Mouse (Mus musculus): Measurements from ENCODE around the gene Uts2b. TPM values are rescaled to one million over a fixed set of nuclear protein-coding genes. Genes with fewer than 3 reads are reported as not detected.

Gene Uts2b
- not detected in 2 replicates for polyA plus RNA-seq (2012; rRNA removed)

GRCm38 (mm10) chr16:27370191-27370590, at the start of gene Uts2b:
Uts2b (minus strand) TSS chr16:27370239.

DNA sequence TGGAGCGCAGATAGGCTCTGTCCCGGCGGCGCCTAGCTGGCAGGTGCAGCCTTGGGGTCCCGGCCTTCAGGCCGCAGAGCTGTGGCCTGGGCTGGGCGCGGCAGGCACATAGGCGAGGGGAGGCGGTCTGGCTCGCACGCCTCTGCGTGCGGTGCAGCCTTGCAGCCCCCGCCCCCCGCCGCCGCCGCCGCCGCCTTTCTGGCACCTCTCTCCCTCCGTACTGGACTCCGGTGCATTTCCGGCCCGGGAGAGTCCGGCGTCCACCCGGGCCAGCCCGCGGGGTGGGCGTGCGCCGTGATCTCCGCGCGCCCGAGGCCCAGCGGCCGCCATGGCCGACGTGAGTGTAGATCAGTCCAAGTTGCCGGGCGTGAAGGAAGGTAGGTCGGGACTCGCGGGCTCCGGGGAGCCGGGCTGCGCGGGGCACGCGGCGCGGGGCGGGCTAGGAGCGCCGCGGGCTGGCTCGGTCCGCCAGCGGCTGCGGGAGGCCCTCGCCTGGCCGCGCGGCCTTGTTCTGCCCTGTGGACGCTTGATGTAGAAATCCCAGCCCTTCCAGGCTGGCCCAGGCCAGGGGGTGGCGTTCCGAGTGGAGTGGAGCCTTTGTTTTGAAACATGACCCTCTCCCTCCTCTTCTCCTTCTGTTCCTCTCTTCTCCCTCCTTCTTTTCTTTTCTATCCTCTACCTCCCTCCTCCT, 18.9 kb upstream of the Uts2b start, which contains the start of gene Ccdc50:
Ccdc50 (plus strand) TSS at position 109 of the 691 bp plus-strand sequence.

DNA sequence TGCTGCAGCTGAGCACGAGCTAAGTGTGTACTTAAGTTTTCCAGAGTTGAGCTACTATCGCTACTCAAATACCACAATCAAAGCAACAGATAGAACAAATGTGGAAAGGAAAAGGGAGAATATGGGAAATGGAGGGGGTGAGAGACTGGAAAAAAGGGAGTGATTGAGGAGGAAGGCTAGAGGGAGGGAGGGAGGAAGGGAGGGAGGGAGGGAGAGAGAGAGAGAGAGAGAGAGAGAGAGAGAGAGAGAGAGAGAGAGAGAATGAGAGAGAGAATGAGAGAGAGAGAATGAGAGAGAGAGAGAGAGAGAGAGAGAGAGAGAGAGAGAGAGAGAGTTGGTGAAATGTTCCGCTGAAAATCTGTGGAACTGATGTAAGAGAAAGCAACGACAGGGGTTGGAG, 62.9 kb downstream of the Uts2b start, which contains the start of gene Ostn:
Ostn (plus strand) TSS at position 301 of the 400 bp plus-strand sequence.

Other genes starting within 250 kb of the Uts2b start
- gene Ostn, start 62.8 kb downstream of the Uts2b start, polyA plus RNA-seq (2012; rRNA removed), result not detected in 2 replicates
- 18.5 and 25.6 TPM in 2 replicates for gene Ccdc50, start 18.6 kb upstream of the Uts2b start, polyA plus RNA-seq (2012; rRNA removed)

All from ovary, adult 2 months (tissue).